Mouse (Mus musculus) MEL (cell line): ENCODE data around the gene Acta2. TPM values are rescaled to one million over a fixed set of nuclear protein-coding genes. Genes with fewer than 3 reads are reported as not detected.

Experiments used
- DNase-seq: peaks from one replicate; pipeline ENCODE4 v3.0.0; 2011; ENCODE audit warnings: low read depth, low spot score
- H3K27ac ChIP-seq: 2 replicates; pipeline ENCODE4 v1.5.1; 2012; ENCODE audit warnings: low read depth, mild to moderate bottlenecking, control low read depth, low read length, moderate library complexity; ENCODE audit not compliant: control insufficient read depth
- H3K27me3 ChIP-seq, 2 experiments: fragments of 150-350 bp in 1 of 2; sonication (generic) in 1 of 2; 2 replicates each; pipeline ENCODE4 v1.6.1; 2012; ENCODE audit warnings: low read length in 2 of 2, mild to moderate bottlenecking in 2 of 2, improper control_type of control experiment in 1 of 2, moderate library complexity in 1 of 2; ENCODE audit not compliant: insufficient read depth in 2 of 2, control insufficient read depth in 1 of 2
- H3K36me3 ChIP-seq, 2 experiments: 2 replicates each; pipeline ENCODE4 v1.6.1; 2012 to 2014; ENCODE audit warnings: low read length in 2 of 2, improper control_type of control experiment in 1 of 2, inconsistent platforms in 1 of 2, mild to moderate bottlenecking in 1 of 2; ENCODE audit not compliant: insufficient read depth in 2 of 2, control insufficient read depth in 1 of 2
- H3K4me1 ChIP-seq, 2 experiments: fragments of 150-350 bp in 1 of 2; sonication (generic) in 1 of 2; 2 replicates each; pipeline ENCODE4 v1.6.1; 2012; ENCODE audit warnings: low read length in 2 of 2, improper control_type of control experiment in 1 of 2, mild to moderate bottlenecking in 1 of 2; ENCODE audit not compliant: insufficient read depth in 2 of 2, control insufficient read depth in 1 of 2
- H3K4me3 ChIP-seq, 2 experiments: fragments of 150-350 bp in 1 of 2; sonication (generic) in 1 of 2; 2 replicates each; pipeline ENCODE4 v1.5.1; 2012; ENCODE audit warnings: low read depth in 2 of 2, low read length in 2 of 2, mild to moderate bottlenecking in 2 of 2, moderate library complexity in 2 of 2, control low read depth in 1 of 2, improper control_type of control experiment in 1 of 2; ENCODE audit not compliant: control insufficient read depth in 1 of 2, insufficient read depth in 1 of 2
- H3K79me2 ChIP-seq: 2 replicates; pipeline ENCODE4 v1.6.1; 2012; ENCODE audit warnings: mild to moderate bottlenecking, low read length, moderate library complexity; ENCODE audit not compliant: control insufficient read depth, poor library complexity, insufficient read depth
- H3K9ac ChIP-seq: 2 replicates; pipeline ENCODE4 v1.6.1; 2012; ENCODE audit warnings: low read depth, mild to moderate bottlenecking, control low read depth, low read length, moderate library complexity; ENCODE audit not compliant: control insufficient read depth, poor library complexity, severe bottlenecking
- H3K9me3 ChIP-seq: fragments of 150-350 bp; sonication (generic); replicated peaks from 2 replicates; pipeline ENCODE4 v1.6.1; 2012; ENCODE audit warnings: mild to moderate bottlenecking, low read length, improper control_type of control experiment, moderate library complexity; ENCODE audit not compliant: insufficient read depth
- BHLHE40 ChIP-seq: IDR thresholded peaks from 2 replicates; pipeline ENCODE4 v1.6.1; 2012; ENCODE audit warnings: low read depth, mild to moderate bottlenecking, inconsistent platforms, low read length, improper control_type of control experiment, borderline replicate concordance
- CHD1 ChIP-seq: IDR thresholded peaks from 2 replicates; pipeline ENCODE4 v1.6.1; 2012; ENCODE audit warnings: low read depth, mild to moderate bottlenecking, inconsistent platforms, low read length, improper control_type of control experiment
- CTCF ChIP-seq, 3 experiments: IDR thresholded peaks in 2 of 3; conservative IDR thresholded peaks in 1 of 3; 2 replicates each; pipeline ENCODE4 v1.5.1; 2011 to 2012; ENCODE audit warnings: low read length in 3 of 3, low read depth in 2 of 3, mild to moderate bottlenecking in 2 of 3, improper control_type of control experiment in 1 of 3, inconsistent platforms in 1 of 3, mixed read lengths in 1 of 3, moderate library complexity in 1 of 3; ENCODE audit not compliant: control insufficient read depth in 1 of 3, insufficient read depth in 1 of 3, poor library complexity in 1 of 3, severe bottlenecking in 1 of 3
- ELF1 ChIP-seq: IDR thresholded peaks from 2 replicates; pipeline ENCODE4 v1.6.1; 2014; ENCODE audit warnings: low read depth, mild to moderate bottlenecking, inconsistent platforms, low read length, improper control_type of control experiment, moderate library complexity
- EP300 ChIP-seq, 2 experiments: IDR thresholded peaks; 2 replicates each; pipeline ENCODE4 v1.6.1; 2011; ENCODE audit warnings: improper control_type of control experiment in 2 of 2, low read length in 2 of 2, low read depth in 1 of 2, mild to moderate bottlenecking in 1 of 2
- HCFC1 ChIP-seq: IDR thresholded peaks from 2 replicates; pipeline ENCODE4 v1.6.1; 2012; ENCODE audit warnings: low read depth, mild to moderate bottlenecking, inconsistent platforms, low read length, improper control_type of control experiment, moderate library complexity
- KAT2A ChIP-seq: conservative IDR thresholded peaks from 2 replicates; pipeline ENCODE4 v1.6.1; 2012; ENCODE audit warnings: low read depth, low read length, improper control_type of control experiment, inconsistent platforms
- MEF2A ChIP-seq: IDR thresholded peaks from 2 replicates; pipeline ENCODE4 v1.6.1; 2014; ENCODE audit warnings: low read depth, mild to moderate bottlenecking, inconsistent platforms, low read length, improper control_type of control experiment; ENCODE audit not compliant: poor library complexity, insufficient replicate concordance, severe bottlenecking; ENCODE audit errors: extremely low read depth
- MXI1 ChIP-seq: IDR thresholded peaks from 2 replicates; pipeline ENCODE4 v1.6.1; 2011; ENCODE audit warnings: mild to moderate bottlenecking, low read depth, low read length, improper control_type of control experiment
- NRF1 ChIP-seq: IDR thresholded peaks from 2 replicates; pipeline ENCODE4 v1.6.1; 2014; ENCODE audit warnings: low read depth, mild to moderate bottlenecking, inconsistent platforms, low read length, improper control_type of control experiment, moderate library complexity; ENCODE audit not compliant: poor library complexity, insufficient read depth, severe bottlenecking
- POLR2AphosphoS2 ChIP-seq: IDR thresholded peaks from 2 replicates; pipeline ENCODE4 v1.6.1; 2011; ENCODE audit warnings: low read length, improper control_type of control experiment
- POLR2AphosphoS5 ChIP-seq: IDR thresholded peaks from 2 replicates; pipeline ENCODE4 v1.6.1; 2012; ENCODE audit warnings: low read depth, borderline replicate concordance, mild to moderate bottlenecking, inconsistent platforms, low read length, moderate library complexity, mixed read lengths
- RAD21 ChIP-seq: IDR thresholded peaks from 2 replicates; pipeline ENCODE4 v1.6.1; 2011; ENCODE audit warnings: mild to moderate bottlenecking, low read depth, low read length, improper control_type of control experiment
- SMC3 ChIP-seq: IDR thresholded peaks from 2 replicates; pipeline ENCODE4 v1.6.1; 2011; ENCODE audit warnings: low read depth, low read length, improper control_type of control experiment
- TBP ChIP-seq: IDR thresholded peaks from 2 replicates; pipeline ENCODE4 v1.8.0; 2011; ENCODE audit warnings: low read depth, low read length, improper control_type of control experiment
- TCF12 ChIP-seq: IDR thresholded peaks from 2 replicates; pipeline ENCODE4 v1.6.1; 2014; ENCODE audit warnings: low read depth, mild to moderate bottlenecking, inconsistent platforms, low read length, improper control_type of control experiment, moderate library complexity
- UBTF ChIP-seq: IDR thresholded peaks from 2 replicates; pipeline ENCODE4 v1.6.1; 2012; ENCODE audit warnings: low read depth, mild to moderate bottlenecking, inconsistent platforms, low read length, improper control_type of control experiment, moderate library complexity, borderline replicate concordance; ENCODE audit not compliant: insufficient read depth
- ZKSCAN1 ChIP-seq: IDR thresholded peaks from 2 replicates; pipeline ENCODE4 v1.6.1; 2012; ENCODE audit warnings: low read depth, mild to moderate bottlenecking, inconsistent platforms, low read length, improper control_type of control experiment, moderate library complexity
- ZNF384 ChIP-seq: IDR thresholded peaks from 2 replicates; pipeline ENCODE4 v1.6.1; 2012; ENCODE audit warnings: low read depth, mild to moderate bottlenecking, inconsistent platforms, low read length, improper control_type of control experiment
- polyA plus RNA-seq, 2 experiments: library from polyadenylated mRNA; stranded (reverse) in 1 of 2; unstranded in 1 of 2; fragments of >175 nt in 1 of 2; fragments of >200 nt in 1 of 2; gene quantifications; 2 replicates each; pipeline versions ENCODE4 v1.2.1 to v1.2.4; 2012; ENCODE audit warnings: low replicate concordance in 2 of 2, low read depth in 1 of 2; ENCODE audit not compliant: insufficient read length in 2 of 2, insufficient read depth in 1 of 2, missing spikeins in 1 of 2
- total RNA-seq: library from RNA; depleted of rRNA; stranded (reverse); fragments of 300-350 nt; gene quantifications from 2 replicates; pipeline ENCODE4 v1.2.3, GENCODE M21; 2012

The Acta2 gene
- total and polyA plus RNA-seq, 3 experiments: not detected

DNA sequence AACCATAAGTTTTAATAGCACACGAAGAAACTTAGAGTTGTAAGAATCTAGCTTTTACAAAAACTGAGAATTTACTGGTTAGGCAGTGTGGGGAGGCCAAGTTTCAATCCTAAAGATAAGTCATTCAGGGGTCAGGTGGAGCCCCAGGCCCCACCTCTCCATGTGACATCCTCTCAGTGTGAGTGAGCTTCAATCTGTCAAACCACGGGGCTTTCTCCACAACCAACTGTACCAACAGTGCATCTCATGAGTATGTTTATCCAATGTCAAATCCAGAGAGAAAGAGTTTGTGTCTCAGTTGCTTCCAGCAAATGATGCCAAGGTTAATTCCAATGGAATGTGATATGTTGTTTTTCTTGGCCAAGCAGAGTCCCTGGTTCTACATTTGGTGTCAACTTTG lies 29.4 kb upstream of the Acta2 start:
- Histone ChIP-seq H3K9ac (no peak overlapping the region), H3K36me3 (no peaks in the 10 kb centered on the region), H3K27ac (no peak overlapping the region), H3K9me3 (no peaks in the 10 kb centered on the region), H3K4me1 (no peaks in the 10 kb centered on the region; a peak in 1 of 4 replicates), H3K4me3 (no peak overlapping the region), H3K27me3 (peaks cover 2 to 5% of the 10 kb centered on the region in 2 experiments; a peak in 2 of 4 replicates), H3K79me2 (no peaks in the 10 kb centered on the region)
- TF ChIP-seq MXI1 (no peak), UBTF (no peak)
- DNase-seq: no peak

DNA sequence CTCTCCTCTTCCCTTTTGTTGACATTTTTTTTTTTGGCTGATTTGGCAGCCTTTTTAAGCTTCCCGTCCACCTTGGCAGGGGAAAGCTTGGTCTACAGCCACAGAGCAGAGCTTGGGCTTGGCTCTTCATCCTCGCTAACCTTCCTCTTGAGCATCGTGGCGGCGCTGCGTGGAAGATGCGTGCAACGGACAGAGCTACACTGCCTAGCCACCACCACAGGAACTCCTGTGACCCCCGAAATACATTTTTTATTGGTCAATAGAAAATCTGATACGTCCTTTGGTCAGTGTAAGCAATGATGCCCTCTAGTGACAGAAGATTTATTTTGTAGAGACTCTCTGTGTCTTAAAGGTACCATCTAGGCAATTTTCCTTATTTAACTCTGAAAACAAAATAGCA lies 29.0 kb upstream of the Acta2 start:
- Histone ChIP-seq H3K27ac (no peak overlapping the region), H3K4me3 (no peak overlapping the region), H3K9me3 (no peaks in the 10 kb centered on the region), H3K79me2 (no peaks in the 10 kb centered on the region), H3K4me1 (no peaks in the 10 kb centered on the region; a peak in 1 of 4 replicates), H3K9ac (no peak overlapping the region), H3K27me3 (peaks cover 2 to 6% of the 10 kb centered on the region in 2 experiments; a peak in 3 of 4 replicates), H3K36me3 (no peaks in the 10 kb centered on the region)
- TF ChIP-seq CHD1 (no peak), EP300 (IDR thresholded peaks at IDR 0.05; ENCODE audit: low read depth in 1 of 2, low read length in 2 of 2) (no peak), KAT2A (no peak), SMC3 (peak; percentile 47), NRF1 (no peak), ZNF384 (no peak), ELF1 (no peak), HCFC1 (no peak), POLR2AphosphoS5 (no peak), RAD21 (peak; percentile 15; the same call in 1 of the 2 replicates), BHLHE40 (no peak), MEF2A (no peak), TBP (no peak), POLR2AphosphoS2 (no peak), ZKSCAN1 (no peak), CTCF (IDR thresholded peaks at IDR 0.05 in 2 of 3, conservative IDR thresholded peaks at IDR 0.05 in 1 of 3; ENCODE audit: control insufficient read depth in 1 of 3, insufficient read depth in 1 of 3, low read depth in 2 of 3, low read length in 3 of 3, poor library complexity in 1 of 3, severe bottlenecking in 1 of 3) (peak in 1 of 3 experiments; percentile 40; a peak in 2 of 6 replicates), TCF12 (no peak)
- DNase-seq: no peak
